Mouse (Mus musculus) small intestine, adult 2 months (tissue): Measurements from ENCODE around the gene Fam206a.

ENCODE experiments used
- CTCF ChIP-seq: fragments of 200-500 bp; IDR thresholded peaks from 2 replicates; pipeline ENCODE4 v1.5.1; 2012; ENCODE audit warnings: low read depth, mild to moderate bottlenecking, control low read depth, inconsistent platforms, low read length, moderate library complexity, mixed read lengths; ENCODE audit not compliant: insufficient replicate concordance, insufficient read length; ENCODE audit errors: extremely low read depth
- POLR2A ChIP-seq: fragments of 200-500 bp; IDR thresholded peaks from 2 replicates; pipeline ENCODE4 v1.6.1; 2012; ENCODE audit warnings: low read depth, mild to moderate bottlenecking, control low read depth, inconsistent platforms, low read length, moderate library complexity

DNA sequence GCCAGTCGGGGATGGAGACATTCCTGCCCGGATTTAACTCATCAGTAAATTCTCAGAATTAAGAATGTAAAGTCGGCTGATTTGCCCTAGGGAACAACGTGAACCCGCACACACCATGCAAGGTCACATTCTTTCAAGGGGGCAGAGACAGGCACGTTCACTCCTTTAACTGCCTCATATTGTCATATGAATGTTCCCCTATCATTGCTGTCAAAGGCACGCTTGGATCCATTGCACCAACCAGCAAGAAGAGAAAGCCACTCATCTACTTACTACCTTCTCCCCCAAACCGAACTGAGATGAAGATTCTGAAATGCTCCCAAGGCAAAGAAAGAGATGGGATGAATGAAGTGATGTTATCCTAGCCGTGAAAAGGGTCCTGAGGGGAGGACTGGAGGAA, 56.6 kb downstream of the Fam206a start:
- no peak for TF ChIP-seq POLR2A
- TF ChIP-seq CTCF, result no peak
